Mouse (Mus musculus) heart, postnatal 0 days (tissue): ENCODE measurements at regions not wholly inside any gene's neighbourhood (a gene's known extent, or its start where the extent isn't known, plus 50 kb on each side); places are given as distances from the start of the nearest gene placed in this dataset.

ENCODE experiments used
- CTCF ChIP-seq: IDR thresholded peaks from 2 replicates; pipeline ENCODE4 v1.5.1; 2016; ENCODE audit warnings: antibody characterized with exemption, control low read depth, low read depth
- EP300 ChIP-seq: IDR thresholded peaks from 2 replicates; pipeline ENCODE4 v1.6.1; 2016; ENCODE audit warnings: antibody characterized with exemption, low read depth

- TF ChIP-seq EP300 (no peak), CTCF (no peak)
These were observed 513.3 kb upstream of the Mms22l start for GRCm38 (mm10) chr4:23982790-23983451.
